ENCODE assay signal across 15 mouse cellular contexts in genomic region chr19:15796466-15796865, GRCm38 (mm10).
"Had no signal": no experiment of that assay in that cellular context is flagged by ENCODE, and none has a peak within 500 bp of the region (broad histone marks: within the 10 kb centered on the region; RNA-seq: fewer than 3 reads in every experiment).

No protein-coding gene starts in this region.

- H3K4me3 ChIP-seq: layer of hippocampus, adult 2 months; liver, embryonic 15.5 days; midbrain, embryonic 12.5 days; neural tube, embryonic 13.5 days had no signal

- H3K36me3 ChIP-seq: liver, embryonic 15.5 days; midbrain, embryonic 12.5 days; neural tube, embryonic 13.5 days had no signal

- H3K9ac ChIP-seq: liver, embryonic 15.5 days; midbrain, embryonic 12.5 days; neural tube, embryonic 13.5 days had no signal

- H3K4me2 ChIP-seq: liver, embryonic 11.5 days; liver, embryonic 15.5 days; midbrain, embryonic 12.5 days; neural tube, embryonic 13.5 days had no signal

- H3K4me1 ChIP-seq: liver, embryonic 15.5 days had no signal

- DNase-seq: kidney, adult 8-10 months; kidney, postnatal 4 days; left cerebral cortex, postnatal 4 days; lung, adult 2 months; lung, postnatal 10 days; right cerebral cortex, adult 18-20 months; right cerebral cortex, postnatal 25 days; thymus, postnatal 36 days had no signal

- H3K27ac ChIP-seq: layer of hippocampus, adult 2 months; liver, embryonic 15.5 days; midbrain, embryonic 12.5 days; neural tube, embryonic 13.5 days had no signal

- H3K9me3 ChIP-seq: liver, embryonic 15.5 days; midbrain, embryonic 12.5 days; neural tube, embryonic 13.5 days had no signal

- ATAC-seq: intestine, postnatal 0 days; midbrain, embryonic 16.5 days had no signal
